Mouse (Mus musculus) inflammation-experienced regulatory T-cells, adult 6 months (primary cell): ENCODE results near the gene Ecel1. TPM values are rescaled to one million over a fixed set of nuclear protein-coding genes. Genes with fewer than 3 reads are reported as not detected.

Experiments
- ATAC-seq: one replicate; pipeline ENCODE4 v1.8.0; 2017
- polyA plus RNA-seq, 3 experiments: library from polyadenylated mRNA; unstranded; fragments of 100-300 nt; shearing (Covaris generic); gene quantifications; one replicate each; pipeline ENCODE4 v1.2.1; 2017

Ecel1 gene
- polyA plus RNA-seq, 3 experiments from 2014 or later = 0.77 to 0.88 TPM; not detected in 1

DNA sequence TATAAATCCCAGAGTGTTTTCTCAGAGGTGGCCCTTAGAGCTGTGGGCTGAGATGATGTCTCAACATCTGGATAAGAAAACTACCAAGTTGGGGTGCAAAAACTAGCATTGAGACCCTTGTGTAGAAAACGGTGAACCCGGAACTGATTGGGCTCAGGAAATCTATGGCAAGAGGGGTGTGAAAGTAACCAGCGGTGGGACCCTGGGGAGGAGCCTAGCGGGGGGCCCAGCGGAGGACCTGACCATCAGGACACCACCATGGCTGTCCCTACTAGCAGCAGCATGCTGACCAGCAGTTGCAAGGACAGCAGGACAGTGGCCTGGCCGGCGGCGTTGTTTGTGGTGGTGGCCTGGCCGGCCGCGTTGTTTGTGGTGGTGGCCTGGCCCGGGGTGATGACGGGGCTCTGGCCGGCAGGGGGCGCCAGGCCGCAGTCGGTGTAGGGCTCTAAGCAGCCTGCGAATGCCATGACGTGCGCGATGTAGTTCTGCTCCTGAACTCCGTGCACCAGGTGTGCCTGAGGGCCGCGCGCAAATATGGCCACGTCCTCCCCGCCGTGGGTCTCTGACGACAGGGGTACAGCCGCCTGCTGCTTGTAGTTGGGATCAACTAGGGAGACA lies 57.9 kb downstream of the Ecel1 start:
- no peak for ATAC-seq

Other genes starting within 250 kb of the Ecel1 start
- not detected for gene Alppl2, start 66.6 kb downstream of the Ecel1 start, polyA plus RNA-seq
- not detected for gene Alpi, start 54.9 kb downstream of the Ecel1 start, polyA plus RNA-seq
- not detected for gene Akp3, start 31.5 kb downstream of the Ecel1 start, polyA plus RNA-seq
- gene Prss56, start 26.8 kb upstream of the Ecel1 start, polyA plus RNA-seq = not detected
- gene Chrnd, start 34.1 kb upstream of the Ecel1 start, polyA plus RNA-seq = not detected
- under 1 TPM in 1 of 3 experiments, not detected in 2; 0.39 TPM for gene Chrng, start 48.1 kb upstream of the Ecel1 start, polyA plus RNA-seq
- gene Eif4e2, start 57.4 kb upstream of the Ecel1 start, polyA plus RNA-seq = 100 to 1,000 TPM in 2 of 3 experiments, 10 to 100 TPM in 1; 95.8 to 185 (median 116) TPM
- gene Efhd1, start 107.8 kb upstream of the Ecel1 start, polyA plus RNA-seq = not detected
- 10 to 100 TPM; 44.7 to 78.2 (median 51.4) TPM for gene Gigyf2, start 170.5 kb upstream of the Ecel1 start, polyA plus RNA-seq
- 1 to 10 TPM in 2 of 3 experiments, not detected in 1; 1.1 to 1.8 TPM for gene Kcnj13, start 238.2 kb upstream of the Ecel1 start, polyA plus RNA-seq